Mouse (Mus musculus): ENCODE data around the gene Pigq. TPM values are rescaled to one million over a fixed set of nuclear protein-coding genes. Genes with fewer than 3 reads are reported as not detected.

Pigq gene
- polyA plus RNA-seq, 1 experiment: 46.3 TPM

GRCm38 (mm10) chr17:25985306-25986294 is 40.9 kb upstream of the Pigq start, which contains the start of gene Capn15:
TSS of gene Capn15 (minus strand) at chr17:25985796.
- peaks cover 25% of the 10 kb centered on the region for H3K79me2 ChIP-seq (ENCODE audit: control insufficient read depth, insufficient read depth)
- H3K4me3 ChIP-seq: peak within 1 kb of the TSS; percentile 57
- peak within 1 kb of the TSS; percentile 48 for H3ac ChIP-seq (ENCODE audit: control insufficient read depth, insufficient read length)
- H3K36me3 ChIP-seq (ENCODE audit: control insufficient read depth, insufficient read depth): no peaks in the 10 kb centered on the region
- no peaks in the 10 kb centered on the region for H3K27me3 ChIP-seq (ENCODE audit: control insufficient read depth, insufficient read depth, insufficient read length)
- H3K4me2 ChIP-seq (ENCODE audit: low read depth): peak within 1 kb of the TSS; percentile 96
- no peak for TF ChIP-seq CEBPB (IDR thresholded peaks at IDR 0.05; ENCODE audit: insufficient read depth, poor library complexity, severe bottlenecking)
- TF ChIP-seq REST (IDR thresholded peaks at IDR 0.05; ENCODE audit: insufficient read depth, insufficient read length): no peak
- TF ChIP-seq E2F4 (IDR thresholded peaks at IDR 0.05; ENCODE audit: insufficient read depth): no peak
- TF ChIP-seq TCF12 (IDR thresholded peaks at IDR 0.05; ENCODE audit: insufficient read depth, poor library complexity, severe bottlenecking): no peak
- TF ChIP-seq SRF (IDR thresholded peaks at IDR 0.05; ENCODE audit: control insufficient read depth, insufficient read length, low read depth): peak; percentile 58
- TF ChIP-seq USF1 (IDR thresholded peaks at IDR 0.05; ENCODE audit: low read depth): peak; percentile 39
- TF ChIP-seq MYOD1 (IDR thresholded peaks at IDR 0.05; ENCODE audit: control insufficient read depth in 1 of 3, insufficient read length in 2 of 3, low read depth in 2 of 3): no peak
- TF ChIP-seq MYOG (IDR thresholded peaks at IDR 0.05; ENCODE audit: control insufficient read depth in 1 of 3, insufficient read depth in 1 of 3, insufficient read length in 2 of 3, low read depth in 2 of 3): no peak
- TF ChIP-seq TCF3 (IDR thresholded peaks at IDR 0.05; ENCODE audit: insufficient read length, low read depth): no peak
- peak; percentile 84 for TF ChIP-seq POLR2A (IDR thresholded peaks at IDR 0.05; ENCODE audit: insufficient read length, low read depth)
- peak; percentile 80 for TF ChIP-seq POLR2AphosphoS2 (IDR thresholded peaks at IDR 0.05; ENCODE audit: insufficient read length, low read depth)
- TF ChIP-seq MAX (IDR thresholded peaks at IDR 0.05; ENCODE audit: low read depth): no peak

DNA sequence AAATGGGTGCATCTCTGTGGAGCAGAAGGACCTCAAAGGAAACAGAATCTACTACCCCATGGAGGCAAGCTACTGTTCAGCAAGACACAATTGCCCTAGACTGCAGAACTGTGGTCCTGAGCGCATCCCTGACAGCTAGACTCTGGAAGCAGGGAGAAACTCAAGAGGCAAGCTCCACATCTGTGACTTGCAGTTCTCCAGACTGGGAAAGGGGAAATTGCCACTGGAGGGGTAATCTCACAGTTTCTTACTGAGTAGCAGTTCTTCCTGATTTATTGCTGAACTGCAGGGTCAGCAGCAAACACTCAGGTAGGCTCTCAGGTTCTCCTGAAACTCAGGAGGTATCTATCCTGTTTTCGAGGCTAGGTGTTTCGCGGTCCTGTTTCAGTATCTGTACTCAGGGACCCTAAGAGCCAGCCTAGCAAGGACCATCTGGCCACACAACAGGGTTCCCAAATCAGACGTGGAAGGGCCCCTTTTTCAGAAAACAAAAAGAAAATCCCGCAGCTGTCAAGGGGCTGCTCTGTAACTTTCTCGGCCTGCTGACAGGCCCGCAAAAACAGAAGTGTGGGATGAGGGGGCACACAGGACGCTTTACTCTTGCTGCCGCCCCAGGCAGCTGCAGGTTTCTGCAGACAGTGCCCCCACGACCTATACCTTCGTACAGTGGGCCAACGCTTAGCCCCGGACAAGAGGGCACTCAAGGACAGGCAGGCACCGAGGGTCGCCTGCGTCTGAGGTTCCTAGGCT is 40.0 kb upstream of the Pigq start:
- H3K27me3 ChIP-seq (ENCODE audit: control insufficient read depth, insufficient read depth, insufficient read length): no peaks in the 10 kb centered on the region
- peak overlapping the region; percentile 48 for H3ac ChIP-seq (ENCODE audit: control insufficient read depth, insufficient read length)
- H3K4me2 ChIP-seq (ENCODE audit: low read depth): peak overlapping the region; percentile 89
- peak overlapping the region; percentile 57 for H3K4me3 ChIP-seq
- H3K79me2 ChIP-seq (ENCODE audit: control insufficient read depth, insufficient read depth): peaks cover 30% of the 10 kb centered on the region
- H3K36me3 ChIP-seq (ENCODE audit: control insufficient read depth, insufficient read depth): no peaks in the 10 kb centered on the region
- TF ChIP-seq POLR2AphosphoS2 (IDR thresholded peaks at IDR 0.05; ENCODE audit: insufficient read length, low read depth): peak; percentile 9
- TF ChIP-seq POLR2A (IDR thresholded peaks at IDR 0.05; ENCODE audit: insufficient read length, low read depth): no peak
- no peak for TF ChIP-seq USF1 (IDR thresholded peaks at IDR 0.05; ENCODE audit: low read depth)

- H3K79me2 ChIP-seq (ENCODE audit: control insufficient read depth, insufficient read depth): peaks cover 36% of the 10 kb centered on the region
- no peak for TF ChIP-seq SRF (IDR thresholded peaks at IDR 0.05; ENCODE audit: control insufficient read depth, insufficient read length, low read depth)
- TF ChIP-seq REST (IDR thresholded peaks at IDR 0.05; ENCODE audit: insufficient read depth, insufficient read length): no peak
- TF ChIP-seq USF1 (IDR thresholded peaks at IDR 0.05; ENCODE audit: low read depth): no peak
- no peak for TF ChIP-seq TCF3 (IDR thresholded peaks at IDR 0.05; ENCODE audit: insufficient read length, low read depth)
- TF ChIP-seq E2F4 (IDR thresholded peaks at IDR 0.05; ENCODE audit: insufficient read depth): no peak
- TF ChIP-seq MYOG (IDR thresholded peaks at IDR 0.05; ENCODE audit: control insufficient read depth in 1 of 3, insufficient read depth in 1 of 3, insufficient read length in 2 of 3, low read depth in 2 of 3): no peak
- no peak for TF ChIP-seq MYOD1 (IDR thresholded peaks at IDR 0.05; ENCODE audit: control insufficient read depth in 1 of 3, insufficient read length in 2 of 3, low read depth in 2 of 3)
- no peak for TF ChIP-seq POLR2AphosphoS2 (IDR thresholded peaks at IDR 0.05; ENCODE audit: insufficient read length, low read depth)
- no peak for TF ChIP-seq CEBPB (IDR thresholded peaks at IDR 0.05; ENCODE audit: insufficient read depth, poor library complexity, severe bottlenecking)
- no peak for TF ChIP-seq TCF12 (IDR thresholded peaks at IDR 0.05; ENCODE audit: insufficient read depth, poor library complexity, severe bottlenecking)
- TF ChIP-seq POLR2A (IDR thresholded peaks at IDR 0.05; ENCODE audit: insufficient read length, low read depth): no peak
- TF ChIP-seq MAX (IDR thresholded peaks at IDR 0.05; ENCODE audit: low read depth): no peak
- H3K4me3 ChIP-seq: peak overlapping the region; percentile 57
- H3K4me2 ChIP-seq (ENCODE audit: low read depth): peak overlapping the region; percentile 89
- no peak overlapping the region for H3ac ChIP-seq (ENCODE audit: control insufficient read depth, insufficient read length)
- H3K36me3 ChIP-seq (ENCODE audit: control insufficient read depth, insufficient read depth): no peaks in the 10 kb centered on the region
- no peaks in the 10 kb centered on the region for H3K27me3 ChIP-seq (ENCODE audit: control insufficient read depth, insufficient read depth, insufficient read length)
Measured at GRCm38 (mm10) chr17:25984066-25984465, 39.3 kb upstream of the Pigq start.

GRCm38 (mm10) chr17:25982913-25983312 is 38.2 kb upstream of the Pigq start:
- H3K79me2 ChIP-seq (ENCODE audit: control insufficient read depth, insufficient read depth): peaks cover 48% of the 10 kb centered on the region
- no peaks in the 10 kb centered on the region for H3K36me3 ChIP-seq (ENCODE audit: control insufficient read depth, insufficient read depth)
- TF ChIP-seq E2F4 (IDR thresholded peaks at IDR 0.05; ENCODE audit: insufficient read depth) (no peak), USF1 (IDR thresholded peaks at IDR 0.05; ENCODE audit: low read depth) (no peak), MYOG (IDR thresholded peaks at IDR 0.05; ENCODE audit: control insufficient read depth in 1 of 3, insufficient read depth in 1 of 3, insufficient read length in 2 of 3, low read depth in 2 of 3) (no peak), SRF (IDR thresholded peaks at IDR 0.05; ENCODE audit: control insufficient read depth, insufficient read length, low read depth) (no peak), TCF3 (IDR thresholded peaks at IDR 0.05; ENCODE audit: insufficient read length, low read depth) (no peak), TCF12 (IDR thresholded peaks at IDR 0.05; ENCODE audit: insufficient read depth, poor library complexity, severe bottlenecking) (no peak), CEBPB (IDR thresholded peaks at IDR 0.05; ENCODE audit: insufficient read depth, poor library complexity, severe bottlenecking) (no peak), POLR2A (IDR thresholded peaks at IDR 0.05; ENCODE audit: insufficient read length, low read depth) (no peak), MYOD1 (IDR thresholded peaks at IDR 0.05; ENCODE audit: control insufficient read depth in 1 of 3, insufficient read length in 2 of 3, low read depth in 2 of 3) (no peak), REST (IDR thresholded peaks at IDR 0.05; ENCODE audit: insufficient read depth, insufficient read length) (no peak), MAX (IDR thresholded peaks at IDR 0.05; ENCODE audit: low read depth) (no peak), POLR2AphosphoS2 (IDR thresholded peaks at IDR 0.05; ENCODE audit: insufficient read length, low read depth) (no peak)
- H3ac ChIP-seq (ENCODE audit: control insufficient read depth, insufficient read length): no peak overlapping the region
- no peak overlapping the region for H3K4me2 ChIP-seq (ENCODE audit: low read depth)
- H3K4me3 ChIP-seq: no peak overlapping the region
- H3K27me3 ChIP-seq (ENCODE audit: control insufficient read depth, insufficient read depth, insufficient read length): no peaks in the 10 kb centered on the region

Data from myocyte (in vitro differentiated cells).